Mouse (Mus musculus): ENCODE measurements around the gene Rnf222. TPM values are rescaled to one million over a fixed set of nuclear protein-coding genes. Genes with fewer than 3 reads are reported as not detected.

Rnf222 gene
- total RNA-seq (2021) = not detected

GRCm38 (mm10) chr11:68888253-68888652 is at the start of gene Rnf222:
Gene Rnf222, plus strand, starts transcription at chr11:68888553.
- no peak for DNase-seq (ENCODE audit: extremely low spot score in 1 of 2, low spot score in 1 of 2)

- DNase-seq (ENCODE audit: extremely low spot score in 1 of 2, low spot score in 1 of 2) = no peak
Measured at GRCm38 (mm10) chr11:68839606-68840005, 48.7 kb upstream of the Rnf222 start.

- no peak for DNase-seq (ENCODE audit: extremely low spot score in 1 of 2, low spot score in 1 of 2)
Measured at GRCm38 (mm10) chr11:68850862-68851261, 37.5 kb upstream of the Rnf222 start.

- DNase-seq (ENCODE audit: extremely low spot score in 1 of 2, low spot score in 1 of 2) = no peak
Measured at GRCm38 (mm10) chr11:68851644-68852485, 36.5 kb upstream of the Rnf222 start.

- peak in 1 of 2 experiments; percentile 46 for DNase-seq (ENCODE audit: extremely low spot score in 1 of 2, low spot score in 1 of 2)
Measured at GRCm38 (mm10) chr11:68852486-68852901, 35.9 kb upstream of the Rnf222 start.

GRCm38 (mm10) chr11:68852932-68853409 is 35.4 kb upstream of the Rnf222 start:
- peak; percentile 97 to 100 for DNase-seq (ENCODE audit: extremely low spot score in 1 of 2, low spot score in 1 of 2)

GRCm38 (mm10) chr11:68853611-68854401 is 34.5 kb upstream of the Rnf222 start:
- DNase-seq (ENCODE audit: extremely low spot score in 1 of 2, low spot score in 1 of 2) = no peak

- DNase-seq (ENCODE audit: extremely low spot score in 1 of 2, low spot score in 1 of 2) = no peak
Measured at GRCm38 (mm10) chr11:68854621-68855020, 33.7 kb upstream of the Rnf222 start.

- DNase-seq (ENCODE audit: extremely low spot score in 1 of 2, low spot score in 1 of 2) = no peak
Measured at GRCm38 (mm10) chr11:68857329-68857728, 31.0 kb upstream of the Rnf222 start.

- no peak for DNase-seq (ENCODE audit: extremely low spot score in 1 of 2, low spot score in 1 of 2)
Measured at GRCm38 (mm10) chr11:68859943-68860593, 28.3 kb upstream of the Rnf222 start.

- no peak for DNase-seq (ENCODE audit: extremely low spot score in 1 of 2, low spot score in 1 of 2)
Measured at GRCm38 (mm10) chr11:68862260-68862659, 26.1 kb upstream of the Rnf222 start.

GRCm38 (mm10) chr11:68863631-68864091 is 24.7 kb upstream of the Rnf222 start:
- no peak for DNase-seq (ENCODE audit: extremely low spot score in 1 of 2, low spot score in 1 of 2)

GRCm38 (mm10) chr11:68864544-68865189 is 23.7 kb upstream of the Rnf222 start:
- DNase-seq (ENCODE audit: extremely low spot score in 1 of 2, low spot score in 1 of 2) = no peak

GRCm38 (mm10) chr11:68871277-68871676 is 17.1 kb upstream of the Rnf222 start:
- DNase-seq (ENCODE audit: extremely low spot score in 1 of 2, low spot score in 1 of 2) = no peak

- DNase-seq (ENCODE audit: extremely low spot score in 1 of 2, low spot score in 1 of 2) = no peak
Measured at GRCm38 (mm10) chr11:68871748-68872147, 16.6 kb upstream of the Rnf222 start, which contains the start of gene Ndel1. Gene Ndel1, minus strand, starts transcription at chr11:68871858.

- peak in 1 of 2 experiments; percentile 60 for DNase-seq (ENCODE audit: extremely low spot score in 1 of 2, low spot score in 1 of 2)
Measured at GRCm38 (mm10) chr11:68874841-68875240, 13.5 kb upstream of the Rnf222 start.

GRCm38 (mm10) chr11:68878811-68879210 is 9.5 kb upstream of the Rnf222 start:
- DNase-seq (ENCODE audit: extremely low spot score in 1 of 2, low spot score in 1 of 2) = no peak

- no peak for DNase-seq (ENCODE audit: extremely low spot score in 1 of 2, low spot score in 1 of 2)
Measured at GRCm38 (mm10) chr11:68882107-68882506, 6.2 kb upstream of the Rnf222 start.

GRCm38 (mm10) chr11:68883843-68884242 is 4.5 kb upstream of the Rnf222 start:
- no peak for DNase-seq (ENCODE audit: extremely low spot score in 1 of 2, low spot score in 1 of 2)

GRCm38 (mm10) chr11:68884368-68884767 is 4.0 kb upstream of the Rnf222 start:
- DNase-seq (ENCODE audit: extremely low spot score in 1 of 2, low spot score in 1 of 2) = no peak

Data from layer of hippocampus, postnatal 25 days (tissue).